Mouse (Mus musculus): ENCODE results near the gene Pisd.

GRCm38 (mm10) chr5:32747650-32748375, 37.6 kb downstream of the Pisd start:
- TF ChIP-seq CTCF (IDR thresholded peaks at IDR 0.05) (peak; percentile 97; the same call in 1 of the 2 replicates), POLR2A (IDR thresholded peaks at IDR 0.05; ENCODE audit: insufficient read depth, low read depth, low read length) (no peak)
